Mouse (Mus musculus) spleen, adult 2 months (tissue): ENCODE measurements around the gene Psmf1.

ENCODE experiments used
- CTCF ChIP-seq: fragments of 200-500 bp; IDR thresholded peaks from 2 replicates; pipeline ENCODE4 v1.5.1; 2011; ENCODE audit warnings: mild to moderate bottlenecking, inconsistent platforms; ENCODE audit not compliant: insufficient read depth, insufficient read length, insufficient replicate concordance; ENCODE audit errors: extremely low read depth
- POLR2A ChIP-seq: fragments of 200-500 bp; IDR thresholded peaks from 2 replicates; pipeline ENCODE4 v1.6.1; 2011; ENCODE audit warnings: low read depth, low read length, inconsistent platforms

GRCm38 (mm10) chr2:151670968-151671329 lies 73.0 kb downstream of the Psmf1 start:
- TF ChIP-seq POLR2A (no peak), CTCF (no peak)
